Mouse (Mus musculus) G1E (cell line): ENCODE measurements around the gene Lrrc36.

ENCODE experiments used
- CTCF ChIP-seq: IDR thresholded peaks from 2 replicates; pipeline ENCODE4 v1.5.1; 2012; ENCODE audit warnings: low read depth, low read length, inconsistent platforms, mixed read lengths
- GATA1 ChIP-seq: IDR thresholded peaks from 2 replicates; pipeline ENCODE4 v1.6.1; 2012; ENCODE audit warnings: borderline replicate concordance, low read length, inconsistent platforms, mixed read lengths
- GATA2 ChIP-seq: IDR thresholded peaks from 2 replicates; pipeline ENCODE4 v1.6.1; 2012; ENCODE audit warnings: low read depth, low read length, inconsistent platforms, borderline replicate concordance
- POLR2AphosphoS5 ChIP-seq: IDR thresholded peaks from 2 replicates; pipeline ENCODE4 v1.6.1; 2012; ENCODE audit warnings: low read depth, low read length, inconsistent platforms; ENCODE audit not compliant: insufficient replicate concordance
- TAL1 ChIP-seq: conservative IDR thresholded peaks from 2 replicates; pipeline ENCODE4 v1.6.1; 2012; ENCODE audit warnings: low read depth, low read length, inconsistent platforms, mixed read lengths

GRCm38 (mm10) chr8:105373032-105373431 is 40.3 kb upstream of the Lrrc36 start, which contains the start of gene Plekhg4:
- TF ChIP-seq GATA2 (no peak), CTCF (no peak), GATA1 (no peak), TAL1 (no peak), POLR2AphosphoS5 (no peak)
